Mouse (Mus musculus) adrenal gland, adult 2 months (tissue): ENCODE measurements at regions not wholly inside any gene's neighbourhood (a gene's known extent, or its start where the extent isn't known, plus 50 kb on each side); places are given as distances from the start of the nearest gene placed in this dataset.

Source experiments
- DNase-seq: peaks from one replicate; pipeline ENCODE4 v3.0.0; 2021

DNA sequence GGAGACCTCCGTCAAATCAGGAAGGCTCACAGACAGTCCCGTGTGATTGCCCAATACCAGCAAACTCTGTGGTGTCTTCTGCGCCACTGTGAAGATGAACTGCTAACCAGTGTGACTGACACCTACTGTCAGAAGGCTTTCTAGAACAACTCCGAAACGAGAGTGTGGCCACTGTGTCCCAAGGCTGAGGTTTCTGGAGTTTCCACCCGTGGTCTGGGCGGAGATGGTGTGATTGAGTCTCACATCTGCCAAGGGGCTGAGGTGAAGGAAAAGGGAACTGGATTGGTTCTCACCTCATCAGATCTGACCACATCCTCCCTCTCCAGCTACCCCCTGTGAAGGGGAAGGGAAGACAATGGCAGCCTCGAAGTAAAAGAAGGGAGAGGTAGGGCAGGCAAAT, 79.6 kb upstream of the 4930412O13Rik start:
- no peak for DNase-seq

DNA sequence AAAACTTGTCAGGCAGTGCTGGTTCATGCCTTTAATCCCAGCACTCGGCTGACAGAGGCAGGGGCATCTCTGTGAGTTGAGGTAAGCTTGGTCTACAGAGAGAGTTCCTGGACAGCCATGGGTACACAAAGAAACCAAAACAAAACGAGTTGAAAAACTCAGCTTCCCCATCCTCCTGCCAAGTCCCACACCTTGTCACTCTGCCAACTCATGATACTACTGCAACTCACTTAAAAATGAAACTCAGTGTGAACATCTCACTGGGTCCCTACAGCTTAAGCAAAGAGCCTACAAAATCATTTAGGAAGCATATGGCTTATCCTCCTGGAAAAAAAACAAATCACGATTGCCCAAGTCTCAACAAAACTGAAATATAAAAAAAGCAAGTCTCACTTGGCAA, 76.7 kb upstream of the 4930412O13Rik start:
- no peak for DNase-seq

DNA sequence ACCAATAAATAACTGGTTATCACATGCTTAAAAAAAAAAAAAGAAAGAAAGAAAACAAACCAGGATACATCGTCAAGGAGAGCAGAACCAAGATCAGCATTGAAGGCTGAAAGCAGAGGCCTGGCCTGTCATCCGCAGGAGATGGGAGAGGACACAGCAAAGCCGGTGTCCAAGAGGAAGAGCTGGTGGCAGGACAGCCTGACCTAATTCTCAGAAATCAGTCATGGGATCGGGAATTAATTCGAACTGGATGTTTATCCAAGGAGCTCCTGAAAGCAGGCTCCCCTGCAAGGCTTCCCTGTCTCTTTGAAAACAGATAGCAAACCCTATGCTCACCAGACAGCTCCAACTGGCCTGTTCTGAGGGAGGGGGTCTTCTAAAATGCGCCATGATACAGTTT, 75.5 kb upstream of the 4930412O13Rik start:
- no peak for DNase-seq
